Mouse (Mus musculus) olfactory bulb, adult 2 months (tissue): ENCODE measurements around the gene Magi3. TPM values are rescaled to one million over a fixed set of nuclear protein-coding genes. Genes with fewer than 3 reads are reported as not detected.

Experiments used
- H3K27ac ChIP-seq: fragments of 200-500 bp; 2 replicates; pipeline ENCODE4 v1.5.1; 2012; ENCODE audit warnings: low read depth, low read length; ENCODE audit not compliant: insufficient read depth
- H3K4me1 ChIP-seq: fragments of 200-500 bp; 2 replicates; pipeline ENCODE4 v1.6.1; 2012; ENCODE audit warnings: low read length; ENCODE audit not compliant: control insufficient read depth, insufficient read depth
- H3K4me3 ChIP-seq: fragments of 200-500 bp; 2 replicates; pipeline ENCODE4 v1.5.1; 2012; ENCODE audit warnings: mild to moderate bottlenecking, low read depth, low read length, moderate library complexity; ENCODE audit not compliant: insufficient read depth
- CTCF ChIP-seq: fragments of 200-500 bp; IDR thresholded peaks from 2 replicates; pipeline ENCODE4 v1.5.1; 2012; ENCODE audit warnings: low read depth, mild to moderate bottlenecking, low read length, moderate library complexity; ENCODE audit not compliant: insufficient read depth
- POLR2A ChIP-seq: fragments of 200-500 bp; IDR thresholded peaks from 2 replicates; pipeline ENCODE4 v1.6.1; 2012; ENCODE audit warnings: mild to moderate bottlenecking, low read depth, low read length, moderate library complexity; ENCODE audit not compliant: insufficient read depth
- WGBS: fragments of 180-500 bp; shearing (Covaris S2); methylation state at CpG from one replicate; pipeline ENCODE4 v1.1.7; 2018; 5-methylcytosine and 5-hydroxymethylcytosine counted together
- polyA plus RNA-seq: library from polyadenylated mRNA; stranded (reverse); fragments of >200 nt; gene quantifications from 2 replicates; pipeline ENCODE4 v1.2.4, GENCODE M21; 2012; ENCODE audit warnings: low replicate concordance; ENCODE audit not compliant: missing spikeins, insufficient read depth, insufficient read length

Gene Magi3
- polyA plus RNA-seq, 1 experiment, result not detected

GRCm38 (mm10) chr3:104017931-104018330 lies 202.2 kb downstream of the Magi3 start:
- no peak overlapping the region for H3K27ac ChIP-seq
- H3K4me1 ChIP-seq, result no peaks in the 10 kb centered on the region; the same call in 1 of the 2 replicates
- WGBS, result 82% methylated on average over 3 of the region's 3 CpGs
- no peak for TF ChIP-seq POLR2A
- H3K4me3 ChIP-seq, result no peak overlapping the region

- no peak for TF ChIP-seq POLR2A
- TF ChIP-seq CTCF, result no peak
- H3K4me3 ChIP-seq, result no peak overlapping the region
- no peak overlapping the region for H3K27ac ChIP-seq
- peaks cover 3% of the 10 kb centered on the region for H3K4me1 ChIP-seq
- WGBS, result 80% methylated on average over 2 of the region's 2 CpGs
Measured at GRCm38 (mm10) chr3:104011972-104012371, 208.2 kb downstream of the Magi3 start.

- peaks cover 5% of the 10 kb centered on the region; the same call in 1 of the 2 replicates for H3K4me1 ChIP-seq
- TF ChIP-seq CTCF (no peak), POLR2A (no peak)
- no peak overlapping the region for H3K27ac ChIP-seq
- 78% methylated on average over 5 of the region's 5 CpGs for WGBS
- H3K4me3 ChIP-seq, result no peak overlapping the region
Measured at GRCm38 (mm10) chr3:104009924-104010662, 210.1 kb downstream of the Magi3 start.

GRCm38 (mm10) chr3:104007479-104007878 lies 212.7 kb downstream of the Magi3 start:
- TF ChIP-seq POLR2A, result no peak
- H3K4me3 ChIP-seq, result no peak overlapping the region
- H3K4me1 ChIP-seq, result peaks cover 5% of the 10 kb centered on the region; the same call in 1 of the 2 replicates
- WGBS, result 25% methylated on average over 8 of the region's 8 CpGs
- no peak overlapping the region for H3K27ac ChIP-seq

GRCm38 (mm10) chr3:104006896-104007466 lies 213.2 kb downstream of the Magi3 start:
- Histone ChIP-seq H3K4me3 (no peak overlapping the region), H3K4me1 (peaks cover 5% of the 10 kb centered on the region; the same call in 1 of the 2 replicates), H3K27ac (no peak overlapping the region)
- WGBS, result 41% methylated on average over 8 of the region's 8 CpGs
- TF ChIP-seq POLR2A (no peak), CTCF (no peak)

- 93% methylated on average over 4 of the region's 4 CpGs for WGBS
Measured at GRCm38 (mm10) chr3:103998724-103999123, 221.4 kb downstream of the Magi3 start.

GRCm38 (mm10) chr3:103991271-103991670 lies 228.9 kb downstream of the Magi3 start:
- TF ChIP-seq POLR2A (no peak), CTCF (no peak)
- WGBS, result 94% methylated on average over 3 of the region's 3 CpGs
- Histone ChIP-seq H3K4me3 (no peak overlapping the region), H3K27ac (no peak overlapping the region), H3K4me1 (no peaks in the 10 kb centered on the region)

More at GRCm38 (mm10) chr3:103998724-103999123, 221.4 kb downstream of the Magi3 start:
- Histone ChIP-seq H3K27ac (no peak overlapping the region), H3K4me3 (no peak overlapping the region), H3K4me1 (no peaks in the 10 kb centered on the region)
- TF ChIP-seq CTCF, result no peak
- TF ChIP-seq POLR2A, result no peak

- Histone ChIP-seq H3K27ac (no peak overlapping the region), H3K4me3 (no peak overlapping the region), H3K4me1 (no peaks in the 10 kb centered on the region)
- 89% methylated on average over 4 of the region's 4 CpGs for WGBS
- no peak for TF ChIP-seq CTCF
- no peak for TF ChIP-seq POLR2A
Measured at GRCm38 (mm10) chr3:103989352-103989751, 230.8 kb downstream of the Magi3 start.

GRCm38 (mm10) chr3:103987831-103988432 lies 232.2 kb downstream of the Magi3 start:
- H3K27ac ChIP-seq, result no peak overlapping the region
- H3K4me3 ChIP-seq, result no peak overlapping the region
- H3K4me1 ChIP-seq, result no peaks in the 10 kb centered on the region
- TF ChIP-seq CTCF, result no peak
- TF ChIP-seq POLR2A, result no peak
- 47% methylated on average over 5 of the region's 5 CpGs for WGBS
